Mouse (Mus musculus) heart, embryonic 14.5 days (tissue): ENCODE data around the gene Hoxc11. TPM values are rescaled to one million over a fixed set of nuclear protein-coding genes. Genes with fewer than 3 reads are reported as not detected.
A peak's percentile ranks its signal among the peaks of the same experiment; 100 is the strongest.

ENCODE experiments used
- ATAC-seq: fragments of 200-750 bp; cut with Nextera tagmentation; 2 replicates; pipeline ENCODE4 v1.8.0; 2017; ENCODE audit warnings: low read depth, moderate TSS enrichment; ENCODE audit not compliant: insufficient number of reproducible peaks, insufficient read depth, low FRiP score
- H3K27ac ChIP-seq, 2 experiments: fragments of 200-500 bp in 1 of 2; fragments of 300-500 bp in 1 of 2; sonication (generic) in 1 of 2; replicated peaks in 1 of 2; 2 replicates each; pipeline ENCODE4 v1.5.1; 2012 to 2014; ENCODE audit warnings: low read depth in 2 of 2, low read length in 2 of 2, control low read depth in 1 of 2, mild to moderate bottlenecking in 1 of 2, mixed read lengths in 1 of 2; ENCODE audit not compliant: control insufficient read depth in 1 of 2, insufficient read depth in 1 of 2
- H3K27me3 ChIP-seq: fragments of 300-500 bp; sonication (generic); 2 replicates; pipeline ENCODE4 v1.6.1; 2014; ENCODE audit warnings: mild to moderate bottlenecking, low read length, control low read depth; ENCODE audit not compliant: control insufficient read depth, insufficient read depth
- H3K36me3 ChIP-seq: fragments of 300-500 bp; sonication (generic); 2 replicates; pipeline ENCODE4 v1.6.1; 2014; ENCODE audit warnings: mild to moderate bottlenecking, control low read depth, low read length, mixed read lengths; ENCODE audit not compliant: control insufficient read depth, insufficient read depth
- H3K4me1 ChIP-seq, 2 experiments: fragments of 200-500 bp in 1 of 2; fragments of 300-500 bp in 1 of 2; sonication (generic) in 1 of 2; 2 replicates each; pipeline ENCODE4 v1.6.1; 2012 to 2014; ENCODE audit warnings: low read length in 2 of 2, control low read depth in 1 of 2, mixed read lengths in 1 of 2; ENCODE audit not compliant: control insufficient read depth in 2 of 2, insufficient read depth in 2 of 2
- H3K4me2 ChIP-seq: fragments of 300-500 bp; sonication (generic); 2 replicates; pipeline ENCODE4 v1.6.1; 2014; ENCODE audit warnings: mild to moderate bottlenecking, low read length
- H3K4me3 ChIP-seq, 2 experiments: fragments of 200-500 bp in 1 of 2; fragments of 300-500 bp in 1 of 2; sonication (generic) in 1 of 2; 2 replicates each; pipeline ENCODE4 v1.5.1; 2012 to 2014; ENCODE audit warnings: low read length in 2 of 2, mild to moderate bottlenecking in 2 of 2, control low read depth in 1 of 2, low read depth in 1 of 2, moderate library complexity in 1 of 2; ENCODE audit not compliant: control insufficient read depth in 1 of 2, insufficient read depth in 1 of 2
- H3K9ac ChIP-seq: fragments of 300-500 bp; sonication (generic); 2 replicates; pipeline ENCODE4 v1.6.1; 2014; ENCODE audit warnings: mild to moderate bottlenecking, low read length
- H3K9me3 ChIP-seq: fragments of 300-500 bp; sonication (generic); 2 replicates; pipeline ENCODE4 v1.6.1; 2016; ENCODE audit warnings: low read length, control low read depth; ENCODE audit not compliant: control insufficient read depth
- WGBS: fragments of 180-500 bp; shearing (Covaris S2); extraction: QIAGEN DNeasy Blood & Tissue Kit; methylation state at CpG from one replicate; pipeline ENCODE4 v1.1.7; 2014; 5-methylcytosine and 5-hydroxymethylcytosine counted together
- polyA plus RNA-seq: library from polyadenylated mRNA; unstranded; fragments of >200 nt; fragmentation: Nextera tagmentation; extraction: Ambion mirVana; gene quantifications from 2 replicates; pipeline ENCODE4 v1.2.1, GENCODE M21; 2014

Hoxc11 gene
- polyA plus RNA-seq, 1 experiment from 2014 or later, result not detected

- no peak within 1 kb of the TSS for H3K9ac ChIP-seq
- WGBS, result 0% methylated on average over 13 of the region's 20 CpGs
These were observed 21.9 kb downstream of the Hoxc11 start, which contains the start of gene Hoxc9 for GRCm38 (mm10) chr15:102976171-102976570. Hoxc9 (plus strand) TSS chr15:102976439.

GRCm38 (mm10) chr15:102976631-102977422, 22.6 kb downstream of the Hoxc11 start:
- Histone ChIP-seq H3K4me2 (peak overlapping the region; percentile 43), H3K9ac (no peak overlapping the region), H3K27ac (no peak overlapping the region), H3K4me1 (peaks cover 0 to 4% of the 10 kb centered on the region in 2 experiments; a peak in 2 of 4 replicates), H3K27me3 (peaks cover 100% of the 10 kb centered on the region), H3K4me3 (peak overlapping the region in 1 of 2 experiments; percentile 28; a peak in 2 of 4 replicates), H3K9me3 (no peaks in the 10 kb centered on the region), H3K36me3 (no peaks in the 10 kb centered on the region)
- 1% methylated on average over 37 of the region's 37 CpGs for WGBS
- ATAC-seq, result no peak

More at GRCm38 (mm10) chr15:102976171-102976570, 21.9 kb downstream of the Hoxc11 start, which contains the start of gene Hoxc9:
- Histone ChIP-seq H3K4me3 (peak within 1 kb of the TSS in 1 of 2 experiments; percentile 28; a peak in 2 of 4 replicates), H3K27me3 (peaks cover 100% of the 10 kb centered on the region), H3K4me2 (peak within 1 kb of the TSS; percentile 43), H3K9me3 (no peaks in the 10 kb centered on the region), H3K36me3 (no peaks in the 10 kb centered on the region), H3K27ac (no peak within 1 kb of the TSS), H3K4me1 (peaks cover 0 to under 1% of the 10 kb centered on the region in 2 experiments; a peak in 1 of 4 replicates)
- no peak for ATAC-seq

DNA sequence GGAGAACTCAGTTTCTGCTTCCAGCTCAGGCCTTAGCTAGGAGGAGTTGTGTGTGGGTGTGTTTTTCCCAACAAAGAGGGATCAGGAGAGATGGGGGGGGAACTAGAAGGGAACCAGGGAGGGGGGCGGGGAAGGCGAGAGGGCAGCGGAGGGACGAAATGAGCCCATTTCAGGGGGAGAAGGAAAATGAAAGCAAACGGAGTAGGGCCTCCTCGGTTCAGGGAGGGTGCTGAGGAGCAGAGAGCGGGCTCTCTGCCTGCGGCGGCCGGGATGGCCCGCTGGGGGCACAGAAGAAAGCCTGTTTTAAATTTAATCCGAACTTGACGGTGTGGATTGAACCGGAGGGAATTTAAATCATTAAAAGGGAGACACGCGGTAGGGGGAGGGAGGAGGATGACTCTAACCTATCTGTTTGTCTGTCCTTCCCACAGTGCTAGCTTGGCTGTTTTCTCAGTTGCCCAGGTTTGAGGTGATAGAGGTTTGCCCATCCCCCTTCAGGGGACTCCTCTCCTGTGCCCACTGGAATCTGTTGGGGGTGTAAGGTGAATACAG, 23.3 kb downstream of the Hoxc11 start:
- Histone ChIP-seq H3K27me3 (peaks cover 100% of the 10 kb centered on the region), H3K9ac (no peak overlapping the region), H3K36me3 (no peaks in the 10 kb centered on the region), H3K9me3 (no peaks in the 10 kb centered on the region), H3K4me2 (peak overlapping the region; percentile 43), H3K27ac (no peak overlapping the region), H3K4me1 (peaks cover 0 to 6% of the 10 kb centered on the region in 2 experiments; a peak in 2 of 4 replicates), H3K4me3 (peak overlapping the region in 1 of 2 experiments; percentile 28; a peak in 2 of 4 replicates)
- no peak for ATAC-seq
- WGBS, result 3% methylated on average over 16 of the region's 16 CpGs

- H3K4me1 ChIP-seq, result peaks cover 0 to 6% of the 10 kb centered on the region in 2 experiments; a peak in 2 of 4 replicates
- ATAC-seq, result no peak
- WGBS, result 2% methylated on average over 13 of the region's 13 CpGs
- peaks cover 100% of the 10 kb centered on the region for H3K27me3 ChIP-seq
- no peaks in the 10 kb centered on the region for H3K9me3 ChIP-seq
- H3K27ac ChIP-seq, result no peak overlapping the region
- H3K36me3 ChIP-seq, result no peaks in the 10 kb centered on the region
- no peak overlapping the region for H3K9ac ChIP-seq
- no peak overlapping the region for H3K4me3 ChIP-seq
- no peak overlapping the region for H3K4me2 ChIP-seq
These were observed 24.6 kb downstream of the Hoxc11 start for GRCm38 (mm10) chr15:102978615-102979515.

- 0% methylated on average over 1 of the region's 1 CpGs for WGBS
- Histone ChIP-seq H3K27ac (no peak overlapping the region), H3K9ac (no peak overlapping the region), H3K4me2 (no peak overlapping the region), H3K9me3 (no peaks in the 10 kb centered on the region), H3K36me3 (no peaks in the 10 kb centered on the region), H3K4me3 (no peak overlapping the region), H3K4me1 (peaks cover 0 to 6% of the 10 kb centered on the region in 2 experiments; a peak in 2 of 4 replicates), H3K27me3 (peaks cover 100% of the 10 kb centered on the region)
- no peak for ATAC-seq
These were observed 25.7 kb downstream of the Hoxc11 start for GRCm38 (mm10) chr15:102979936-102980335.

- WGBS, result 5% methylated on average over 11 of the region's 11 CpGs
- Histone ChIP-seq H3K36me3 (no peaks in the 10 kb centered on the region), H3K4me2 (no peak overlapping the region)
These were observed 26.1 kb downstream of the Hoxc11 start for GRCm38 (mm10) chr15:102980352-102980751.

GRCm38 (mm10) chr15:102980912-102981311, 26.7 kb downstream of the Hoxc11 start:
- peak overlapping the region in 1 of 2 experiments; percentile 27; a peak in 1 of 4 replicates for H3K4me3 ChIP-seq
- peaks cover 100% of the 10 kb centered on the region for H3K27me3 ChIP-seq
- H3K27ac ChIP-seq, result no peak overlapping the region
- ATAC-seq, result no peak
- H3K9me3 ChIP-seq, result no peaks in the 10 kb centered on the region
- no peak overlapping the region for H3K9ac ChIP-seq
- WGBS, result 2% methylated on average over 14 of the region's 14 CpGs
- no peaks in the 10 kb centered on the region for H3K36me3 ChIP-seq
- peaks cover 0 to 6% of the 10 kb centered on the region in 2 experiments; a peak in 2 of 4 replicates for H3K4me1 ChIP-seq
- peak overlapping the region; percentile 48 for H3K4me2 ChIP-seq

More at GRCm38 (mm10) chr15:102980352-102980751, 26.1 kb downstream of the Hoxc11 start:
- no peak for ATAC-seq
- H3K9me3 ChIP-seq, result no peaks in the 10 kb centered on the region
- peaks cover 0 to 6% of the 10 kb centered on the region in 2 experiments; a peak in 2 of 4 replicates for H3K4me1 ChIP-seq
- H3K4me3 ChIP-seq, result no peak overlapping the region
- no peak overlapping the region for H3K27ac ChIP-seq
- H3K9ac ChIP-seq, result no peak overlapping the region
- peaks cover 100% of the 10 kb centered on the region for H3K27me3 ChIP-seq
